Mouse (Mus musculus) lung, embryonic 14.5 days (tissue): ENCODE data around the gene Hddc2. TPM values are rescaled to one million over a fixed set of nuclear protein-coding genes. Genes with fewer than 3 reads are reported as not detected.
A peak's percentile ranks its signal among the peaks of the same experiment; 100 is the strongest.

Experiments
- ATAC-seq: fragments of 200-750 bp; cut with Nextera tagmentation; 2 replicates; pipeline ENCODE4 v1.8.0; 2017; ENCODE audit warnings: mild to moderate bottlenecking, moderate TSS enrichment, moderate library complexity; ENCODE audit not compliant: insufficient read depth
- DNase-seq: peaks from one replicate; pipeline ENCODE4 v3.0.0-alpha.2; 2015
- H3K27ac ChIP-seq: fragments of 300-500 bp; sonication (generic); 2 replicates; pipeline ENCODE4 v1.5.1; 2014; ENCODE audit warnings: low read depth, mild to moderate bottlenecking, moderate library complexity
- H3K27me3 ChIP-seq: fragments of 300-500 bp; sonication (generic); 2 replicates; pipeline ENCODE4 v1.6.1; 2014; ENCODE audit warnings: low read length, control low read depth; ENCODE audit not compliant: insufficient read depth
- H3K36me3 ChIP-seq: fragments of 300-500 bp; sonication (generic); 2 replicates; pipeline ENCODE4 v1.6.1; 2014; ENCODE audit warnings: control low read depth; ENCODE audit not compliant: insufficient read depth
- H3K4me1 ChIP-seq: fragments of 300-500 bp; sonication (generic); 2 replicates; pipeline ENCODE4 v1.6.1; 2014; ENCODE audit warnings: antibody characterized with exemption, control low read depth; ENCODE audit not compliant: insufficient read depth
- H3K4me2 ChIP-seq: fragments of 300-500 bp; sonication (generic); 2 replicates; pipeline ENCODE4 v1.6.1; 2014; ENCODE audit warnings: mild to moderate bottlenecking
- H3K4me3 ChIP-seq: fragments of 300-500 bp; sonication (generic); 2 replicates; pipeline ENCODE4 v1.5.1; 2014; ENCODE audit warnings: low read depth, low read length
- H3K9ac ChIP-seq: fragments of 300-500 bp; sonication (generic); 2 replicates; pipeline ENCODE4 v1.6.1; 2014
- H3K9me3 ChIP-seq: fragments of 300-500 bp; sonication (generic); 2 replicates; pipeline ENCODE4 v1.6.1; 2016; ENCODE audit warnings: low read depth, low read length, control low read depth
- CTCF ChIP-seq: IDR thresholded peaks from 2 replicates; pipeline ENCODE4 v1.5.1; 2016; ENCODE audit warnings: antibody characterized with exemption, low read depth
- WGBS: fragments of 180-500 bp; shearing (Covaris S2); extraction: QIAGEN DNeasy Blood & Tissue Kit; methylation state at CpG from one replicate; pipeline ENCODE4 v1.1.7; 2014; 5-methylcytosine and 5-hydroxymethylcytosine counted together
- polyA plus RNA-seq: library from polyadenylated mRNA; unstranded; fragments of >200 nt; fragmentation: Nextera tagmentation; extraction: Ambion mirVana; gene quantifications from 2 replicates; pipeline ENCODE4 v1.2.1, GENCODE M21; 2014

The Hddc2 gene
- polyA plus RNA-seq, 1 experiment from 2014 or later = 69.9 TPM

- H3K9me3 ChIP-seq = no peaks in the 10 kb centered on the region
- ATAC-seq (no peak), DNase-seq (no peak)
- WGBS = 65% methylated on average over 4 of the region's 4 CpGs
- no peaks in the 10 kb centered on the region for H3K27me3 ChIP-seq
- H3K4me3 ChIP-seq = no peak overlapping the region
- H3K27ac ChIP-seq = no peak overlapping the region
- no peak for TF ChIP-seq CTCF
- H3K9ac ChIP-seq = no peak overlapping the region
- no peaks in the 10 kb centered on the region for H3K4me1 ChIP-seq
- H3K36me3 ChIP-seq = no peaks in the 10 kb centered on the region
- no peak overlapping the region for H3K4me2 ChIP-seq
Measured at GRCm38 (mm10) chr10:31297106-31297505, 16.1 kb upstream of the Hddc2 start.

GRCm38 (mm10) chr10:31298263-31298662 is 14.9 kb upstream of the Hddc2 start:
- Histone ChIP-seq H3K4me3 (no peak overlapping the region), H3K4me2 (no peak overlapping the region), H3K27me3 (no peaks in the 10 kb centered on the region), H3K4me1 (no peaks in the 10 kb centered on the region), H3K9ac (no peak overlapping the region), H3K27ac (no peak overlapping the region), H3K36me3 (no peaks in the 10 kb centered on the region), H3K9me3 (no peaks in the 10 kb centered on the region)
- DNase-seq (no peak), ATAC-seq (no peak)
- no peak for TF ChIP-seq CTCF
- WGBS = 56% methylated on average over 2 of the region's 2 CpGs

- WGBS = 27% methylated on average over 6 of the region's 6 CpGs
- H3K4me2 ChIP-seq = no peak overlapping the region
- no peak overlapping the region for H3K27ac ChIP-seq
- H3K27me3 ChIP-seq = no peaks in the 10 kb centered on the region
- H3K4me3 ChIP-seq = no peak overlapping the region
- H3K4me1 ChIP-seq = no peaks in the 10 kb centered on the region
- peak; percentile 47; the same call in 1 of the 2 replicates for ATAC-seq
- DNase-seq = peak; percentile 89
- no peaks in the 10 kb centered on the region for H3K9me3 ChIP-seq
- no peak overlapping the region for H3K9ac ChIP-seq
- TF ChIP-seq CTCF = peak; percentile 88
- H3K36me3 ChIP-seq = no peaks in the 10 kb centered on the region
Measured at GRCm38 (mm10) chr10:31298921-31299574, 14.1 kb upstream of the Hddc2 start.

- no peak for DNase-seq
- 69% methylated on average over 1 of the region's 1 CpGs for WGBS
Measured at GRCm38 (mm10) chr10:31300292-31300691, 12.9 kb upstream of the Hddc2 start.

GRCm38 (mm10) chr10:31303446-31303845 is 9.7 kb upstream of the Hddc2 start:
- Histone ChIP-seq H3K27ac (no peak overlapping the region), H3K4me3 (no peak overlapping the region), H3K9me3 (no peaks in the 10 kb centered on the region), H3K9ac (no peak overlapping the region), H3K27me3 (no peaks in the 10 kb centered on the region), H3K36me3 (no peaks in the 10 kb centered on the region), H3K4me1 (no peaks in the 10 kb centered on the region), H3K4me2 (no peak overlapping the region)
- DNase-seq (no peak), ATAC-seq (no peak)
- TF ChIP-seq CTCF = no peak
- 97% methylated on average over 2 of the region's 2 CpGs for WGBS

More at GRCm38 (mm10) chr10:31300292-31300691, 12.9 kb upstream of the Hddc2 start:
- Histone ChIP-seq H3K27ac (no peak overlapping the region), H3K4me2 (no peak overlapping the region), H3K9ac (no peak overlapping the region), H3K36me3 (no peaks in the 10 kb centered on the region), H3K4me3 (no peak overlapping the region), H3K4me1 (no peaks in the 10 kb centered on the region), H3K27me3 (no peaks in the 10 kb centered on the region), H3K9me3 (no peaks in the 10 kb centered on the region)
- no peak for TF ChIP-seq CTCF
- no peak for ATAC-seq

- DNase-seq = no peak
Measured at GRCm38 (mm10) chr10:31307024-31307598, 6.1 kb upstream of the Hddc2 start.

GRCm38 (mm10) chr10:31318491-31318890 is 5.3 kb downstream of the Hddc2 start:
- Histone ChIP-seq H3K36me3 (peaks cover 29% of the 10 kb centered on the region), H3K9ac (no peak overlapping the region), H3K4me3 (no peak overlapping the region), H3K4me1 (peaks cover 4% of the 10 kb centered on the region; the same call in 1 of the 2 replicates), H3K4me2 (no peak overlapping the region), H3K27me3 (no peaks in the 10 kb centered on the region), H3K27ac (no peak overlapping the region), H3K9me3 (no peaks in the 10 kb centered on the region)
- no peak for TF ChIP-seq CTCF
- DNase-seq (no peak), ATAC-seq (no peak)
- WGBS = 78% methylated on average over 5 of the region's 5 CpGs

More at GRCm38 (mm10) chr10:31307024-31307598, 6.1 kb upstream of the Hddc2 start:
- ATAC-seq = no peak
- no peak overlapping the region for H3K4me3 ChIP-seq
- H3K9me3 ChIP-seq = no peaks in the 10 kb centered on the region
- no peaks in the 10 kb centered on the region for H3K27me3 ChIP-seq
- 25% methylated on average over 1 of the region's 1 CpGs for WGBS
- H3K4me1 ChIP-seq = no peaks in the 10 kb centered on the region
- no peak overlapping the region for H3K27ac ChIP-seq
- no peak overlapping the region for H3K4me2 ChIP-seq
- no peak overlapping the region for H3K9ac ChIP-seq
- H3K36me3 ChIP-seq = no peaks in the 10 kb centered on the region
- no peak for TF ChIP-seq CTCF
